Mouse (Mus musculus) embryonic facial prominence, embryonic 11.5 days (tissue): ENCODE results near the gene Psg17. TPM values are rescaled to one million over a fixed set of nuclear protein-coding genes. Genes with fewer than 3 reads are reported as not detected.
A peak's percentile ranks its signal among the peaks of the same experiment; 100 is the strongest.

Experiments
- ATAC-seq: fragments of 200-750 bp; cut with Nextera tagmentation; replicated peaks from 2 replicates; pipeline ENCODE4 v1.8.0; 2017; ENCODE audit warnings: low read depth; ENCODE audit not compliant: insufficient number of reproducible peaks, low FRiP score, low TSS enrichment
- DNase-seq: peaks from one replicate; pipeline ENCODE4 v3.0.0-alpha.2; 2015; ENCODE audit warnings: low spot score
- H3K27ac ChIP-seq: fragments of 300-500 bp; sonication (generic); replicated peaks from 2 replicates; pipeline ENCODE4 v1.5.1; 2014; ENCODE audit warnings: mild to moderate bottlenecking, low read depth, low read length, control low read depth
- H3K27me3 ChIP-seq: fragments of 300-500 bp; sonication (generic); 2 replicates; pipeline ENCODE4 v1.6.1; 2014; ENCODE audit warnings: mild to moderate bottlenecking, low read length, moderate library complexity, mixed read lengths; ENCODE audit not compliant: control insufficient read depth, insufficient read depth
- H3K36me3 ChIP-seq: fragments of 300-500 bp; sonication (generic); replicated peaks from 2 replicates; pipeline ENCODE4 v1.6.1; 2014; ENCODE audit warnings: low read depth, mild to moderate bottlenecking, low read length, moderate library complexity, mixed read lengths; ENCODE audit not compliant: control insufficient read depth, insufficient read depth
- H3K4me1 ChIP-seq: fragments of 300-500 bp; sonication (generic); 2 replicates; pipeline ENCODE4 v1.6.1; 2014; ENCODE audit warnings: low read length, mixed read lengths; ENCODE audit not compliant: control insufficient read depth, insufficient read depth
- H3K4me2 ChIP-seq: fragments of 300-500 bp; sonication (generic); 2 replicates; pipeline ENCODE4 v1.6.1; 2014; ENCODE audit warnings: low read depth, mild to moderate bottlenecking, control low read depth, low read length, moderate library complexity
- H3K4me3 ChIP-seq: fragments of 300-500 bp; sonication (generic); 2 replicates; pipeline ENCODE4 v1.5.1; 2014; ENCODE audit warnings: low read depth, low read length, control low read depth
- H3K9ac ChIP-seq: fragments of 300-500 bp; sonication (generic); replicated peaks from 2 replicates; pipeline ENCODE4 v1.6.1; 2014; ENCODE audit warnings: mild to moderate bottlenecking, control low read depth, low read length
- H3K9me3 ChIP-seq: fragments of 300-500 bp; sonication (generic); replicated peaks from 2 replicates; pipeline ENCODE4 v1.6.1; 2016; ENCODE audit warnings: mild to moderate bottlenecking, low read length, inconsistent platforms, mixed read lengths; ENCODE audit not compliant: control insufficient read depth
- WGBS: fragments of 180-500 bp; shearing (Covaris S2); extraction: QIAGEN DNeasy Blood & Tissue Kit; methylation state at CpG from one replicate; pipeline ENCODE4 v1.1.7; 2014; 5-methylcytosine and 5-hydroxymethylcytosine counted together
- polyA plus RNA-seq: library from polyadenylated mRNA; unstranded; fragments of >200 nt; fragmentation: Nextera tagmentation; extraction: Ambion mirVana; gene quantifications from 2 replicates; pipeline ENCODE4 v1.2.1, GENCODE M21; 2014

The Psg17 gene
- polyA plus RNA-seq, 1 experiment from 2014 or later = not detected

GRCm38 (mm10) chr7:18840386-18841173, 19.2 kb upstream of the Psg17 start:
- H3K4me1 ChIP-seq = no peaks in the 10 kb centered on the region; the same call in 1 of the 2 replicates
- peak overlapping the region; percentile 24 for H3K4me3 ChIP-seq
- H3K36me3 ChIP-seq = no peaks in the 10 kb centered on the region
- DNase-seq (peak; percentile 73), ATAC-seq (peak; percentile 84)
- WGBS = 5% methylated on average over 14 of the region's 17 CpGs
- peak overlapping the region; percentile 35; the same call in 1 of the 2 replicates for H3K27ac ChIP-seq
- no peaks in the 10 kb centered on the region for H3K9me3 ChIP-seq
- peak overlapping the region; percentile 48 for H3K4me2 ChIP-seq
- peak overlapping the region; percentile 57 for H3K9ac ChIP-seq
- H3K27me3 ChIP-seq = no peaks in the 10 kb centered on the region

GRCm38 (mm10) chr7:18839865-18840264, 18.5 kb upstream of the Psg17 start, which contains the start of gene Mill2:
Mill2 (plus strand) TSS chr7:18839966.
- DNase-seq = no peak
- peak within 1 kb of the TSS; percentile 48 for H3K4me2 ChIP-seq
- H3K4me3 ChIP-seq = peak within 1 kb of the TSS; percentile 24
- WGBS = 15% methylated on average over 3 of the region's 3 CpGs
- H3K36me3 ChIP-seq = no peaks in the 10 kb centered on the region
- H3K4me1 ChIP-seq = no peaks in the 10 kb centered on the region; the same call in 1 of the 2 replicates
- H3K27ac ChIP-seq = peak within 1 kb of the TSS; percentile 35; the same call in 1 of the 2 replicates
- H3K9ac ChIP-seq = peak within 1 kb of the TSS; percentile 57
- H3K27me3 ChIP-seq = no peaks in the 10 kb centered on the region
- ATAC-seq = 0 out of 2 replicates have a peak, but pooled peaks have one; percentile 44
- no peaks in the 10 kb centered on the region for H3K9me3 ChIP-seq

- Histone ChIP-seq H3K36me3 (no peaks in the 10 kb centered on the region), H3K4me3 (no peak overlapping the region), H3K4me2 (no peak overlapping the region), H3K9me3 (no peaks in the 10 kb centered on the region), H3K27me3 (no peaks in the 10 kb centered on the region), H3K9ac (no peak overlapping the region), H3K27ac (no peak overlapping the region), H3K4me1 (no peaks in the 10 kb centered on the region)
- ATAC-seq = no peak
- 45% methylated on average over 13 of the region's 13 CpGs for WGBS
- no peak for DNase-seq
These were observed 10.9 kb upstream of the Psg17 start for GRCm38 (mm10) chr7:18832298-18832697.

DNA sequence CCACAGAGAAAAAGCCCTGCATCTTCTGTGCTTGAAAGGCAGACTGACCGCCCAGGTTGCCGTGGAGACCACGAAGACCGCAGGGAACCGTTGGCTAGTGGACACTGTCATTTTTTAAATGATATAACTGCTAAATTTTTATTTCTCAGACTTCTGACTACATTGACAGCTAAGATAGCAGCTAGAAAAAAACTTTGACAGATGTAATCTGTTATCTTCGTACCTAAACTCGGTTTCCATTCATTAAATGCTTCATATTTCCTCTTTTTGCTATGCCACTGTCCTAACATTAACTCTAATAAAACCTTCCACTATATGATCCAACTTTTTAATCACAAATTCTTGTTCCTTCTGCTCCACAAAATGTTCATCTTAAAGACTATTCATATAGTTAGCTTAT, 8.1 kb upstream of the Psg17 start:
- Histone ChIP-seq H3K9ac (no peak overlapping the region), H3K9me3 (no peaks in the 10 kb centered on the region), H3K27ac (no peak overlapping the region), H3K4me1 (no peaks in the 10 kb centered on the region), H3K36me3 (no peaks in the 10 kb centered on the region), H3K4me3 (no peak overlapping the region), H3K27me3 (no peaks in the 10 kb centered on the region), H3K4me2 (no peak overlapping the region)
- no peak for ATAC-seq
- WGBS = 87% methylated on average over 7 of the region's 7 CpGs
- no peak for DNase-seq

GRCm38 (mm10) chr7:18828592-18828991, 7.2 kb upstream of the Psg17 start:
- ATAC-seq (no peak), DNase-seq (peak; percentile 61)
- H3K9me3 ChIP-seq = no peaks in the 10 kb centered on the region
- WGBS = 60% methylated on average over 9 of the region's 9 CpGs
- no peaks in the 10 kb centered on the region for H3K36me3 ChIP-seq
- H3K4me1 ChIP-seq = no peaks in the 10 kb centered on the region
- H3K4me2 ChIP-seq = no peak overlapping the region
- no peak overlapping the region for H3K9ac ChIP-seq
- no peak overlapping the region for H3K27ac ChIP-seq
- H3K27me3 ChIP-seq = no peaks in the 10 kb centered on the region
- H3K4me3 ChIP-seq = no peak overlapping the region

- DNase-seq (no peak), ATAC-seq (no peak)
- Histone ChIP-seq H3K4me2 (no peak overlapping the region), H3K36me3 (no peaks in the 10 kb centered on the region), H3K4me3 (no peak overlapping the region), H3K9ac (no peak overlapping the region), H3K4me1 (no peaks in the 10 kb centered on the region), H3K27me3 (no peaks in the 10 kb centered on the region), H3K27ac (no peak overlapping the region), H3K9me3 (no peaks in the 10 kb centered on the region)
- 60% methylated on average over 26 of the region's 26 CpGs for WGBS
These were observed 6.6 kb upstream of the Psg17 start for GRCm38 (mm10) chr7:18827792-18828546.

DNA sequence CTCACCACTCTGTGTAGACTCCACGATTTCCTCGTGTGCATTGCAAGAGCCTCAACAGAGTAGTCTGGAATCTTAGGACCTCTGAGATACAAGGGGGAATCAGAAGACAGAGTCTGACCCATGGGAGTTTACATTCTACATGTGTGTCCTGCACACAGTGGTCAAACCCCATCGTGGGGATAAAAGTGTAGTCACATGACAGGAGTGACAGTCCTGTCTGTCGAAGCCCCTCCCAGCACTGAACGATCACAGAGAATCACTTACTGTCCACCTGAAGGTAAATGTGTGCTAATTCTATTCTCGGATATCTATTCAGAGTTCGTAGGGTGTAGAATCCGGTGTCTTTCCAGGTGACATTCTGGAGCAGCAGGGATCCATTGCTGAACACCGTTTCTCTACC, 3.1 kb downstream of the Psg17 start:
- H3K4me2 ChIP-seq = no peak overlapping the region
- WGBS = 79% methylated on average over 9 of the region's 9 CpGs
- H3K9me3 ChIP-seq = no peaks in the 10 kb centered on the region
- no peaks in the 10 kb centered on the region for H3K4me1 ChIP-seq
- DNase-seq (no peak), ATAC-seq (no peak)
- H3K4me3 ChIP-seq = no peak overlapping the region
- H3K27me3 ChIP-seq = no peaks in the 10 kb centered on the region
- no peaks in the 10 kb centered on the region for H3K36me3 ChIP-seq
- H3K9ac ChIP-seq = no peak overlapping the region
- no peak overlapping the region for H3K27ac ChIP-seq

- ATAC-seq (no peak), DNase-seq (no peak)
- H3K9me3 ChIP-seq = no peaks in the 10 kb centered on the region
- H3K4me2 ChIP-seq = no peak overlapping the region
- no peaks in the 10 kb centered on the region for H3K36me3 ChIP-seq
- no peaks in the 10 kb centered on the region for H3K27me3 ChIP-seq
- H3K9ac ChIP-seq = no peak overlapping the region
- H3K4me3 ChIP-seq = no peak overlapping the region
- no peak overlapping the region for H3K27ac ChIP-seq
- no peaks in the 10 kb centered on the region for H3K4me1 ChIP-seq
These were observed 17.9 kb downstream of the Psg17 start for GRCm38 (mm10) chr7:18803526-18803925.
